Mouse (Mus musculus) liver, embryonic 12.5 days (tissue): ENCODE data around the gene Slc12a1. TPM values are rescaled to one million over a fixed set of nuclear protein-coding genes. Genes with fewer than 3 reads are reported as not detected.
"Not testable (repeated sequence)": the region's sequence is repeated elsewhere in the genome, so short reads cannot be mapped to it uniquely, and the experiment has no call there.

Source experiments
- ATAC-seq: fragments of 200-750 bp; cut with Nextera tagmentation; 2 replicates; pipeline ENCODE4 v1.8.0; 2017; ENCODE audit warnings: moderate number of reproducible peaks, mild to moderate bottlenecking, moderate library complexity
- H3K27ac ChIP-seq: fragments of 300-500 bp; sonication (generic); 2 replicates; pipeline ENCODE4 v1.5.1; 2016; ENCODE audit warnings: mild to moderate bottlenecking
- H3K27me3 ChIP-seq: fragments of 300-500 bp; sonication (generic); replicated peaks from 2 replicates; pipeline ENCODE4 v1.6.1; 2016; ENCODE audit warnings: mild to moderate bottlenecking, moderate library complexity
- H3K36me3 ChIP-seq: fragments of 300-500 bp; sonication (generic); 2 replicates; pipeline ENCODE4 v1.6.1; 2016; ENCODE audit warnings: mild to moderate bottlenecking, moderate library complexity
- H3K4me1 ChIP-seq: fragments of 300-500 bp; sonication (generic); 2 replicates; pipeline ENCODE4 v1.6.1; 2016
- H3K4me2 ChIP-seq: fragments of 300-500 bp; sonication (generic); 2 replicates; pipeline ENCODE4 v1.6.1; 2016; ENCODE audit warnings: mild to moderate bottlenecking, moderate library complexity
- H3K4me3 ChIP-seq: fragments of 300-500 bp; sonication (generic); 2 replicates; pipeline ENCODE4 v1.5.1; 2016; ENCODE audit warnings: mild to moderate bottlenecking, moderate library complexity
- H3K9ac ChIP-seq: fragments of 300-500 bp; sonication (generic); 2 replicates; pipeline ENCODE4 v1.6.1; 2016; ENCODE audit warnings: mild to moderate bottlenecking, moderate library complexity
- H3K9me3 ChIP-seq: fragments of 300-500 bp; sonication (generic); replicated peaks from 2 replicates; pipeline ENCODE4 v1.6.1; 2016; ENCODE audit warnings: mild to moderate bottlenecking, moderate library complexity
- WGBS: fragments of 180-500 bp; shearing (Covaris S2); methylation state at CpG from one replicate; pipeline ENCODE4 v1.1.7; 2016; ENCODE audit not compliant: insufficient replicate concordance; 5-methylcytosine and 5-hydroxymethylcytosine counted together
- polyA plus RNA-seq: library from polyadenylated mRNA; unstranded; fragments of >200 nt; fragmentation: Nextera tagmentation; extraction: Ambion mirVana; gene quantifications from 2 replicates; pipeline ENCODE4 v1.2.1, GENCODE M21; 2016

Gene Slc12a1
- not detected in 2 replicates for polyA plus RNA-seq

DNA sequence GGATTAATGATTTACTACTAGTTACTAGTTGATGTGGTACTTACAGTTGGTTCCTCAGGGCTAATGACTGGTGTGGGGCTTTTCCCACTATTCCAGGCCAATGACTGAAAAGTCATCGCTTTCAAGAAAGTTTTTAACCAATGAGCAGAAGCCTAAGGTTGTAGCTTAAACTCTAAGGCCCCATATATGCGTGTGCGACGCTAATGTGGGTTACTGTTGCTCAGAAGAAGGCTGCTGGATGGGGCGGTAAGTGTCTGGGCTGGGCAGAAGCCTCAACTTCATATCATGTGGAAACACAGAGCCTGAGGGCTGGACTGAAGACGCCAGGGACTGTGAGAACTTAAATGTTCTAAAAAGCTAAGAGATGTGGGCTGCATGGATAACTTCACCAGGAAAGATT, at the start of gene Slc12a1:
Gene Slc12a1, plus strand, starts transcription at position 118 of the 400 bp plus-strand sequence.
- Histone ChIP-seq H3K27ac (no peak within 1 kb of the TSS), H3K9ac (no peak within 1 kb of the TSS), H3K9me3 (no peaks in the 10 kb centered on the region), H3K4me1 (no peaks in the 10 kb centered on the region), H3K4me3 (no peak within 1 kb of the TSS), H3K4me2 (no peak within 1 kb of the TSS), H3K27me3 (no peaks in the 10 kb centered on the region), H3K36me3 (no peaks in the 10 kb centered on the region)
- no peak for ATAC-seq
- WGBS: 70% methylated on average over 6 of the region's 6 CpGs

DNA sequence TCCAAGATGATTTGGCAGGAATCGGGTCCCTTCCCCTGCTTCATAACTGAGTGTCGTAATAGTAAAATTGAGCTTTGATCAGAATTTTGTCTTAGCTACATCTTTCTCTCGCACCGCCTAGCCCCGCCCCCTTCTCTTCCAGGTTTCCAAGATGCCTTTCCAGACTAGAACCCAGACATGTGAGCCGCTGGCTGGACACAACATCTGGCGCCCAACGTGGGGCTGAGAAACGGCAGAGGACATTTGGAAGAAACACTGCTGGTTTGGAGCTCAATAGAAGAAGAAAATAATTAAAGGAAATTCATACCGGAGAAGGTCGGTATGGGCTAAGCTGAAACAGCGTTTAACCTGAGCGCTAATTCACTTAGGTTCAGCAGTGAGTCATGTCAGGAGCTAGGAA, 47.8 kb upstream of the Slc12a1 start:
- H3K4me1 ChIP-seq: not testable (repeated sequence)
- peaks cover 78% of the 10 kb centered on the region for H3K36me3 ChIP-seq
- WGBS: 91% methylated on average over 13 of the region's 13 CpGs

DNA sequence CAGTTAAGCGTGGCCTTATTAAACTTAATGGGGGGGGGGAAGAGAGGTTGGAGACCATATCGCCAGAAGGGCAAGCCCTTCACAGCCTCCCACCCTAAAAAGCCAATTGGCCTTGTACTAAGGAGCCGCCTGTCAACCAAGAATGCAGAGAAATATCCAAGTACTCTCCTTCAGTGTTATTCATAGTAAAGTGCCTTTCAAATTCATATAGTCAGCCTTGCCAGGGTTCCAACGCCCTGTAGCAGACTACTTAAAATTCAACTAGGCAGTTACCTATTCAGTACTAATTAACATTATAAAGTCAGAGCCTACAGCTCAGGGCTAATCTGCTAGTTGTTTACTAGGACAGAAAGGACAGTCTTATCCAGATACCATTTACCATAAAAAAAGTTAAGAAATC, 45.8 kb upstream of the Slc12a1 start:
- not testable (repeated sequence) for H3K9ac ChIP-seq, H3K27ac ChIP-seq, H3K9me3 ChIP-seq, H3K4me1 ChIP-seq, H3K4me3 ChIP-seq, H3K27me3 ChIP-seq, H3K4me2 ChIP-seq, ATAC-seq
- peaks cover 72% of the 10 kb centered on the region for H3K36me3 ChIP-seq
- WGBS: 89% methylated on average over 4 of the region's 4 CpGs

More for the DNA sequence above, 47.8 kb upstream of the Slc12a1 start:
- H3K27ac ChIP-seq, H3K9ac ChIP-seq, H3K4me3 ChIP-seq, H3K4me2 ChIP-seq, H3K9me3 ChIP-seq, ATAC-seq, H3K27me3 ChIP-seq: not testable (repeated sequence)

DNA sequence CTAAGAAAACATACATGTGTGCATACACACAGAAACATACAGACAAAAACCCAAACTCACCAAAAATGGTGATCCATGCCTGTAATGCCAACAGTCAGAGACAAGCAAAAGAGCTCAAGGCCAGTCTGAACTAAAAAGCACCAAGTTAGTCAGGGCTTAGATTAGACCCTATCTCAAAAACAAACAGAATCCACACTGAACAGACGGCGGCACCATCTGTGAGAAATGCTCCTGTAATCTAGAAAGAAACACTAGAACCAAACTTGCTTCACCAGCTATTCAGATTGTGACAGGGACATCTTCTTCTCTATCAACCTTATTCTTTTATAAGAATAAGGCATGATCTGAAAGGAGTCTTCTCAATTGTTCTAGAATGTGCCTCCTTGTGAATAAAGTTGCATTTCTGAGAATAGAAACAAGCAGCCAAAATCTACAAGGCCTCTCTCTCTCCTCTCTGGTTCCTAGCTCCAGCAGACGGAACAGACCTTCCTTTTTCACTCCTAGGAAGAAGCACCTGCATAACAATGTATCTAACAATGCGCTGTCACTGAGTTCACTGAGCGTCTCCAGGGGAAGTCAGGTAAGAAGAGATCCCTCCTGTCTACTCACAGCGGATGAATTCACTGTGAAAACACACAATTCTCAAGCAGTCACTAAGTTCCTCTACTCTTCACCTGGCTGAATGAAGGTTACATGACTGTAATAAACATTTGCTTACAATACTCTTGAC, 32.8 kb upstream of the Slc12a1 start:
- H3K4me2 ChIP-seq: peak overlapping the region; percentile 29; the same call in 1 of the 2 replicates
- no peak overlapping the region for H3K27ac ChIP-seq
- ATAC-seq: no peak
- H3K4me1 ChIP-seq: peaks cover 44% of the 10 kb centered on the region
- H3K36me3 ChIP-seq: peaks cover 27% of the 10 kb centered on the region
- H3K4me3 ChIP-seq: no peak overlapping the region
- H3K9me3 ChIP-seq: no peaks in the 10 kb centered on the region
- 69% methylated on average over 6 of the region's 6 CpGs for WGBS
- H3K27me3 ChIP-seq: no peaks in the 10 kb centered on the region
- no peak overlapping the region for H3K9ac ChIP-seq

DNA sequence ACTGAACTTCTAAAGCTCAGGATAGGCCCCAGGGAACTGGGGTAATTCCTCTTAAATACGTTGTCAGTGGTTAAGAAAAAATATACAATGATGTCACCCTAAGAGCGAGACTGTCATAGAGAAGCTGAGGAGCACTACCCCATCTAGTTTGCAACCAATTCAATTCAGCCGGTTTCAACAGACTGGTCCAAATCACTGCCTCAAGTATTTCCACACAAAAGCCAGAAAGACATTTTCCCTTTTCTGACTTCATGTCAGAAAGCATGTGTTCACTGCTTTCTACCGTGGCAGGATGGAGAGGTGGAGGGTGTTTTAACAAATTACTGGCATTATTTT, 30.0 kb upstream of the Slc12a1 start:
- peaks cover 4% of the 10 kb centered on the region; the same call in 1 of the 2 replicates for H3K36me3 ChIP-seq
- no peak for ATAC-seq
- 16% methylated on average over 4 of the region's 4 CpGs for WGBS
- peak overlapping the region; percentile 88; the same call in 1 of the 2 replicates for H3K27ac ChIP-seq
- peak overlapping the region; percentile 78 for H3K4me2 ChIP-seq
- 0 out of 2 replicates have a peak, but pooled peaks cover 9% of the 10 kb centered on the region for H3K27me3 ChIP-seq
- peak overlapping the region; percentile 86 for H3K4me3 ChIP-seq
- peaks cover 46% of the 10 kb centered on the region for H3K4me1 ChIP-seq
- H3K9me3 ChIP-seq: no peaks in the 10 kb centered on the region
- H3K9ac ChIP-seq: peak overlapping the region; percentile 94

DNA sequence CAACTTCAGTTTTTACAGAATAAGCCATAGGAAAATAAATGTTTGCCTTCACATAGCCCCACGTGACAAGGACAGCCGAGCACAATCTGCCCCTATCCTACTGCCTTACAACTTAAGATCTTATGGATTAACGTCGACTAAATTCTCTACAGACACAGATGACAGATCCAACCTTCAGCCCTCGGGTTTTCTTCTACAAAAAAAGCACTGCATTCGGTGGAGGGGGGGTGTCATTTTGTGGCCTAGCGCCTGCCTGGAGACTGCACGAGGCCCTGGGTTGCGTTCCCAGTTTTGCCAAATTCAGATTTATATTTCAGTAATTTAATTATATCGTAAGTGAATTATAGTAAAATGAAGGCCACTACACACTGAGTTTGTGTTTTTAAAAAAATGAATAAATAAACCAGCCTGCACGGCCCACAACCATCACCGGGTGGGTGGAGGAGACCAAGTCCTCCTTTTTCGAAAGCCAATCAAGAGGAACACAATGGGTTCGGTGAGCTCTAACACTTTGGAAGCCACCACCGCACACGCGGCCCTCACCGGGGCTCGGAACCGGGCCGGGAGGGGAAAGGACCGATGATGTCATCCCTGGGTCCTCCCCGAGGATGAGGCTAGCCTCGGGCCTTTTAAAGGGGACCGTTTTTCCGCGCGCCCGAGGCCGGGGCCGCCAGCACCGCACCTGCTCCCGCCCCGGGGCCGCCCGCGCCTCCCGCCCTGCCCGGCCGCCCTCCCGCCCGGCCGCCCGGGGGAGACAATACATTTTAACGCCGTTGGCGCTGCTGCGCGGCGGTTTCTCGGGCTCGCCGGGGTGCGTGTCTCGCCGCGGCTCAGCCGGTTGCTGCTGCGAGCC, 29.5 kb upstream of the Slc12a1 start:
- ATAC-seq: peak; percentile 83
- H3K27me3 ChIP-seq: 0 out of 2 replicates have a peak, but pooled peaks cover 9% of the 10 kb centered on the region
- WGBS: 1% methylated on average over 55 of the region's 59 CpGs

DNA sequence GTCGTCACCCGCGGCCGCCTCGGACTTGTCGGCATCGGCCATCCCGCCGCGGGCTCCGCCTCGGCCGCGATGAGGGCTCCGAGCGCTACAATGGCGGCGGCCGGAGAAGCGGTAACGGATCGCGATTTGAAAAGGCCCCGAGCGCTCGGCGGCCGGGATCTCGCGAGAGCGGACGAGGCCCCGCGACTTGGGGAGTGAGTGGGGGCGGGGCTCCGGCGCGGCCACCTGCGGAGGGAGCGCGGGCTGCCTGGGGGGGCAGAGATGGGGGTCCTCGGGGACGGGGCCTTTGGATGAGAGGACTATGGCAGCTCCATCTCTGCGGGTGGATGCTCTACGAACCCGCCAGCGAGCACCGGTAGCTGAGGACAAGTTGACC, 28.8 kb upstream of the Slc12a1 start, which contains the start of gene Myef2:
Gene Myef2, minus strand, starts transcription at position 185 of the 376 bp plus-strand sequence.
- peak within 1 kb of the TSS; percentile 88 for H3K27ac ChIP-seq
- peak within 1 kb of the TSS; percentile 94 for H3K9ac ChIP-seq
- H3K4me3 ChIP-seq: peak within 1 kb of the TSS; percentile 86
- under 1% methylated on average over 48 of the region's 48 CpGs for WGBS
- no peaks in the 10 kb centered on the region for H3K9me3 ChIP-seq
- H3K4me2 ChIP-seq: peak within 1 kb of the TSS; percentile 78
- peaks cover 42% of the 10 kb centered on the region for H3K4me1 ChIP-seq
- peak; percentile 90 for ATAC-seq
- H3K36me3 ChIP-seq: peaks cover 4% of the 10 kb centered on the region; the same call in 1 of the 2 replicates
- 0 out of 2 replicates have a peak, but pooled peaks cover 9% of the 10 kb centered on the region for H3K27me3 ChIP-seq

More for the DNA sequence above, 29.5 kb upstream of the Slc12a1 start:
- Histone ChIP-seq H3K4me2 (peak overlapping the region; percentile 78), H3K36me3 (peaks cover 4% of the 10 kb centered on the region; the same call in 1 of the 2 replicates), H3K4me3 (peak overlapping the region; percentile 86), H3K9me3 (no peaks in the 10 kb centered on the region), H3K27ac (peak overlapping the region; percentile 88), H3K9ac (peak overlapping the region; percentile 94), H3K4me1 (peaks cover 46% of the 10 kb centered on the region)

DNA sequence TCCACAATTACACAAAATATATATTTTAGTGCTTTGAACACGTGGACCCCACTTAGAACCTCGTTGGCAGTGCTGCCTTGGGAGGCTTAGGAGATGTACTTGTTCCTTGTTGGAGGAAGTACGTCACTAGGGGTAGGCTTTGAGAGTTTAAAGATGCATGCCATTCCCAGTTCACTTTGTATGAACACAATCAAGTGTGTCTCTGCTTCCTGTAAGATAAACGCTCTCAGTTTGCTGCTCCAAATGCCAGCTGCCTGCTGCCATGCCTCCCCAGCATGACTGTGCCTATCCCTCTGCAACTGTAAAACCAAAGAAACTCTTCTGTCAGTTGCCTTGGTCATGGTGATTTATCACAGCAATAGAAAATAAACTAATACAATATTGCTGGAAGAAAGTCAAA, 26.5 kb upstream of the Slc12a1 start:
- WGBS: 28% methylated on average over 4 of the region's 4 CpGs
- Histone ChIP-seq H3K4me2 (no peak overlapping the region), H3K27me3 (0 out of 2 replicates have a peak, but pooled peaks cover 9% of the 10 kb centered on the region), H3K27ac (no peak overlapping the region), H3K9ac (no peak overlapping the region), H3K9me3 (no peaks in the 10 kb centered on the region), H3K4me3 (no peak overlapping the region), H3K4me1 (peaks cover 24% of the 10 kb centered on the region), H3K36me3 (no peaks in the 10 kb centered on the region)
- ATAC-seq: no peak

DNA sequence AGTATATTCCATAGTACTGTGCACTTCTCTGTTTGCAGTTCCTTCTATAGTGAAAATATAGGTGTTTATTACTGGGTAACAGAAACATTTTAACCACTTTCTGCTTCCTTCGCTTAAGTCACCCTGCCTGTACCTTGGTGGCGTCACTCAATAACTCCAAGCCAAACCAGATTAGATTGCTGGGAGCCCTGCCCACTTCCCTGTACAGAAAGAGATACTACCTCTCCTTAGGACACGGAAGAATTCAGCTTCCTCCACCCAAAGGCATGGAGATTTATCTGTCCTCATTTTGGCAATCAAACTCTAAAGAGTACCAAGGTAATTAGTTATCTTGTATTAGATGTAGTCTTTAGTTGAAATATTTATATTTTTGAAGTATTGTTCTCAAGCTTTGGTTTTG, 25.5 kb upstream of the Slc12a1 start:
- WGBS: 36% methylated on average over 3 of the region's 3 CpGs
- Histone ChIP-seq H3K4me1 (peaks cover 15% of the 10 kb centered on the region), H3K27me3 (0 out of 2 replicates have a peak, but pooled peaks cover 9% of the 10 kb centered on the region), H3K4me3 (no peak overlapping the region), H3K36me3 (no peaks in the 10 kb centered on the region), H3K4me2 (no peak overlapping the region), H3K9ac (no peak overlapping the region), H3K9me3 (no peaks in the 10 kb centered on the region), H3K27ac (no peak overlapping the region)
- ATAC-seq: no peak

DNA sequence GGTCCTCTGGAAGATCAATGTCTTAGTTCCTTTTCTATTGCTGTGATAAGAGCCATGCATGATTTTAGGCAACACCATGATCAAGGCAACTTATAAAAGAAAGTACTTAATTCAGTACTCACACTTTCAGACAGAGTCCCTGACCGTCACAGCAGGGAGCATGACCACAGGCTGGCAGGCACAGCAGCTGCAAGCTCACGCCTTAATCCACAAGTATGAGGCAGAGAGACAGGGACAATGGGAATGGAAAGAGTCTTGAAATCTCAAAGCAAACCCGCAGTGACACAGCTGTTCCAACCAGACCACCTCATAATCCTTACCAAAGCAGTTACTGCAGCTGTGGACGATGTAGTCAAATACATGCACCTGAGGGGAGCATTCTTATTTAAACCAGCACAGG, 18.2 kb upstream of the Slc12a1 start:
- Histone ChIP-seq H3K36me3 (no peaks in the 10 kb centered on the region), H3K4me2 (no peak overlapping the region), H3K4me3 (no peak overlapping the region), H3K27ac (no peak overlapping the region), H3K4me1 (peaks cover 6% of the 10 kb centered on the region; the same call in 1 of the 2 replicates), H3K27me3 (peaks cover 14% of the 10 kb centered on the region), H3K9me3 (no peaks in the 10 kb centered on the region), H3K9ac (no peak overlapping the region)
- 23% methylated on average over 4 of the region's 4 CpGs for WGBS
- ATAC-seq: no peak

DNA sequence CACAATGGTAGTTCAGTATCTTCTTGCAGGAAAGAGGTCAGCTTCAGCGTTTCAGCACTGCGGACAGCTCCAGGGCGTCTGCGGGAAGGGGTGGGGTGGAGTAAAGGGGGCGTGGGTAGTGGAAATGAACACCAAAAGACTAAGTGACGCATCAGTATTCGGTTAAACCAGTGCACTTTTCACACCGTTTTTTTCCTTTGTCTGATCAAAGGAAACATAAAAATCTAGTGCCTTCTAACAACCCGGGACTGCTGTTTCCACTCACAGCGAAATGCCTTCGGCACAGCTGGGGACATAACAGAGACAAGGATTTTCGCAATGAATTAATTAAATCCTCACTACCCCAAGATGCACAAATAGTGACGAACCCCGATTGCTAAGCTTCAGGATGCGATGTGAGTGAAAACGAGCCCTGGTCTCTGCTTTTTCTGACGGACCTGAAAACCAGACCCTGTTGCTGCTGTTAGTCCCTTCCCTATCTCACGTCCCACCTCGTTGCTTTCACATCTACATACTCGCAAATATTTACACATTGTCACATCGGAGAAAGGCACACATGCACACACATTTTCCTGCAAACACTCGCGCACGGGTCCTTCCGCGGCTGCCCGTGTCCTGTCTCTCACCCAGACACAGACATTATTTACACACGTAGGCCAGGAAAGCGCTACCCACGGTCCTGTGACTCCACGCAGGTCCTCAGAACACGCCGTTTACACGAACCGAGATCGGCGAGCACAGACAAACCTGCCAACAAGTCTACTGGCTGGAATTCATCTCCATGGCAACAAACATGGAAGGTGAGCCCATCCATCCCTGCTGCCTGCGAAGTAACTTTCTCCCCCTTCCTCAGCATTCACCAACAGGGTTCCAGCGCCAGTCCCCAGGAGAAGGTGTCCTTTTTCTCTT, 16.1 kb upstream of the Slc12a1 start, which contains the start of gene Ctxn2:
Gene Ctxn2, plus strand, starts transcription at position 790 of the 909 bp plus-strand sequence.
- Histone ChIP-seq H3K4me3 (peak within 1 kb of the TSS; percentile 14), H3K9ac (no peak within 1 kb of the TSS), H3K27ac (no peak within 1 kb of the TSS), H3K9me3 (no peaks in the 10 kb centered on the region), H3K4me2 (peak within 1 kb of the TSS; percentile 51), H3K27me3 (peaks cover 14% of the 10 kb centered on the region), H3K36me3 (no peaks in the 10 kb centered on the region), H3K4me1 (peaks cover 6% of the 10 kb centered on the region; the same call in 1 of the 2 replicates)
- no peak for ATAC-seq
- 2% methylated on average over 39 of the region's 39 CpGs for WGBS
